Mouse (Mus musculus): ENCODE results near the gene Spata31d1b. TPM values are rescaled to one million over a fixed set of nuclear protein-coding genes. Genes with fewer than 3 reads are reported as not detected.

Spata31d1b gene
- polyA plus RNA-seq, 1 experiment from 2014 or later = not detected

DNA sequence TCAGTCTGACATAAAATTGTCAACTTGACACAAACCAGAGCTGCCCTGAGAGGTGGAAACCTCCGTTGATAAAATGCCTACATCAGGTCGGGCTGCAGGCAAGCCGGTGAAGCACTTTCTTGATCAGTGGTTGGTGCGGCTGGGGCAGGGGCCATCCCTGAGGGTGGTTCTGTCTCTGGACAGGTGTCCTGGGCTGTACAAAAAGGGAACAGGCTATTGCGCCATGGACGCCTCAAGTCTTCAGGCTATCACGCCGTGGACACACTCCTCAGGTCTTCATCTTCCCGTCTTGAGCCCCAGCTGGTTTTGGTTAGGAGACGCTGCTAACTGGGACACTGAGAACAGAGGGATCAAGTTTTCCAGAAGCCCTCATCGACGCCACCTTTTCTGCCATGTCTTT is 38.2 kb downstream of the Spata31d1b start:
- ATAC-seq = no peak
- H3K27ac ChIP-seq (ENCODE audit: low read depth, low read length) = no peak overlapping the region
- no peaks in the 10 kb centered on the region for H3K9me3 ChIP-seq (ENCODE audit: control insufficient read depth)
- H3K4me2 ChIP-seq (replicated peaks; ENCODE audit: low read depth) = no peak overlapping the region
- no peaks in the 10 kb centered on the region for H3K4me1 ChIP-seq (replicated peaks; ENCODE audit: control insufficient read depth, insufficient read depth, low read length)
- no peak overlapping the region for H3K9ac ChIP-seq (ENCODE audit: low read depth, low read length)
- WGBS = 73% methylated on average over 12 of the region's 12 CpGs
- TF ChIP-seq CTCF (IDR thresholded peaks at IDR 0.05; ENCODE audit: low read depth) = no peak
- no peak overlapping the region for H3K4me3 ChIP-seq (ENCODE audit: low read depth, low read length)
- peaks cover 14% of the 10 kb centered on the region; the same call in 1 of the 2 replicates for H3K36me3 ChIP-seq (ENCODE audit: control insufficient read depth, insufficient read depth)
- H3K27me3 ChIP-seq (replicated peaks; ENCODE audit: control insufficient read depth, insufficient read depth, low read length) = no peaks in the 10 kb centered on the region

DNA sequence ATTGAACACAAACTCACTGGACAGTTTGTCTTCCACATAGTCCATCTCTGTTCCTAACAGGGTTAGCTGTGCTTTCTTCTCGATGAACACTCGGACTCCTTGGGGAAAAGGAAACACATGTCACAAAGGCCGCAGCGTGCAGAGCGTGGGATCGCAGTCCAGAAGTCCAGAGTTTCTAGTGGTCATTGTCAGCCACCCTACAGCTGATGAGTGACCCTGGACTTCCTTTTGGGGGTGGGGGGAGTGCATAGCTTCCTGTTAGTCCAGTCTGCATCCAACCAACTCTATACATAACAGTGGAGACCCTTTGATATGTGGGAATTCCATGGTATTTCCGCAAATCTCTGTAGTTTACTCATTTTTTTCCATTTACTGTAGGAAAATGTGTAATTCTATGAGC is 44.8 kb downstream of the Spata31d1b start:
- 88% methylated on average over 7 of the region's 7 CpGs for WGBS

DNA sequence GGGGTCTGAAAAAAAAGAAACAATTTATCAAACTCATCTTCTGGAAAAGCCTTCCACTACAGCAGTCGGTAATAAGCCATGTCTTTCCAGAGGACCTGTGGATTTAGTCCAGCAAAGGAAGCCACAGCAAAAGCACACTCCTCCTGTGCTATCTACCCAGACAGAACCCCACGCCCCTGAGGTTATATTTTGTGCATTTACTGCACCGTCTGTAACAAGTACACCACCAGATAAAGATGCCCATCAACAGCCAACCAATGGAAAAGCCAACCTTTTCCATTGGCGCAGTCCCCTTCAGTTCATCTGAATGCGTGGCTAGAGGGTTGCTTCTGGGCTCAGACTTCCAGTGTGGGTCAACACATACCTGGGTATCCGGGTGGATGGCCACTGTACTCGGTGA is 50.7 kb downstream of the Spata31d1b start:
- TF ChIP-seq CTCF (IDR thresholded peaks at IDR 0.05; ENCODE audit: low read depth) = no peak
- H3K4me3 ChIP-seq (ENCODE audit: low read depth, low read length) = no peak overlapping the region
- H3K36me3 ChIP-seq (ENCODE audit: control insufficient read depth, insufficient read depth) = peaks cover 34% of the 10 kb centered on the region
- H3K4me2 ChIP-seq (replicated peaks; ENCODE audit: low read depth) = no peak overlapping the region
- no peaks in the 10 kb centered on the region for H3K9me3 ChIP-seq (ENCODE audit: control insufficient read depth)
- no peaks in the 10 kb centered on the region; the same call in 1 of the 2 replicates for H3K4me1 ChIP-seq (replicated peaks; ENCODE audit: control insufficient read depth, insufficient read depth, low read length)
- no peaks in the 10 kb centered on the region for H3K27me3 ChIP-seq (replicated peaks; ENCODE audit: control insufficient read depth, insufficient read depth, low read length)
- no peak overlapping the region for H3K9ac ChIP-seq (ENCODE audit: low read depth, low read length)
- H3K27ac ChIP-seq (ENCODE audit: low read depth, low read length) = no peak overlapping the region
- 86% methylated on average over 7 of the region's 7 CpGs for WGBS
- no peak for ATAC-seq

More for the DNA sequence above, 44.8 kb downstream of the Spata31d1b start:
- H3K4me2 ChIP-seq (replicated peaks; ENCODE audit: low read depth) = no peak overlapping the region
- no peaks in the 10 kb centered on the region for H3K27me3 ChIP-seq (replicated peaks; ENCODE audit: control insufficient read depth, insufficient read depth, low read length)
- no peak overlapping the region for H3K4me3 ChIP-seq (ENCODE audit: low read depth, low read length)
- H3K27ac ChIP-seq (ENCODE audit: low read depth, low read length) = no peak overlapping the region
- H3K4me1 ChIP-seq (replicated peaks; ENCODE audit: control insufficient read depth, insufficient read depth, low read length) = no peaks in the 10 kb centered on the region
- no peak for TF ChIP-seq CTCF (IDR thresholded peaks at IDR 0.05; ENCODE audit: low read depth)
- no peaks in the 10 kb centered on the region for H3K9me3 ChIP-seq (ENCODE audit: control insufficient read depth)
- no peak overlapping the region for H3K9ac ChIP-seq (ENCODE audit: low read depth, low read length)
- H3K36me3 ChIP-seq (ENCODE audit: control insufficient read depth, insufficient read depth) = peaks cover 52% of the 10 kb centered on the region
- ATAC-seq = no peak

DNA sequence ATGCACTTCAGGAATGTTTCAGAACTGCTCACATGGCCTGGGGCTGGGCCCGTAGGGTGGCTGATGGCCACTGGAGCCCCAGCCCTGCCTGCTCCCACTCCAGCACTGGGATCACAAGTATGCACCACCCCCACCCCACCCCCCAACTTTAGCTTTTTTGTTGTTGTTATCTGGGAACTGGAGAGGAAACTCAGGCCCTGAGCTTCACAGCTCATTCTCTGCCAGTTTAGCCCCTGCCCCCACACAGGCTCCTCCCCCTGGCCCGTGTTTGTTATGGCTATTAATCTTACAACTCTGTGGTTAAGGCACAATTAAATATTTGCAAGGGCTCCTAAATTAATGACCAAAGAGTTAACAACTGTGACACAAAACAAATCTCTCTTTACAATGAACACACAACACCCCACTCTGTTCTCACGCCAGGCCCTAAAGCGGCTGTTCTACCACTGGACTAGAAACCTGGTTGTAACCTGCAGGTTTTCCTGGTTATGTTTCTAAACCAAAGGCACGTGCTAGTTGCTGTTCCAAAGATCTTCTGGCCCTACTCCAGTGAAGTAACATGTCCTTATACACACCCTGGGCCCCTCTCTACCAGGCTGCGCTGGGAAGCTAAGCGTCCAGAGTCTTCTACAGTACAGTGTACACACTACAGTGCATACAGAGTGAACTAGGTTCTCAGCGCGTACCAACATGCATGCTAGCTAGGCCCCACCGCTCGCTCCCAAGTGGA is 54.9 kb downstream of the Spata31d1b start:
- Histone ChIP-seq H3K4me2 (replicated peaks; ENCODE audit: low read depth) (peak overlapping the region; percentile 80), H3K36me3 (ENCODE audit: control insufficient read depth, insufficient read depth) (peaks cover 9% of the 10 kb centered on the region; the same call in 1 of the 2 replicates), H3K4me3 (ENCODE audit: low read depth, low read length) (no peak overlapping the region; the same call in 1 of the 2 replicates), H3K27ac (ENCODE audit: low read depth, low read length) (peak overlapping the region; percentile 28; the same call in 1 of the 2 replicates), H3K9me3 (ENCODE audit: control insufficient read depth) (no peaks in the 10 kb centered on the region), H3K9ac (ENCODE audit: low read depth, low read length) (no peak overlapping the region), H3K4me1 (replicated peaks; ENCODE audit: control insufficient read depth, insufficient read depth, low read length) (peaks cover 8% of the 10 kb centered on the region), H3K27me3 (replicated peaks; ENCODE audit: control insufficient read depth, insufficient read depth, low read length) (no peaks in the 10 kb centered on the region)
- ATAC-seq = peak; percentile 18; the same call in 1 of the 2 replicates
- WGBS = 36% methylated on average over 11 of the region's 11 CpGs
- TF ChIP-seq CTCF (IDR thresholded peaks at IDR 0.05; ENCODE audit: low read depth) = no peak

DNA sequence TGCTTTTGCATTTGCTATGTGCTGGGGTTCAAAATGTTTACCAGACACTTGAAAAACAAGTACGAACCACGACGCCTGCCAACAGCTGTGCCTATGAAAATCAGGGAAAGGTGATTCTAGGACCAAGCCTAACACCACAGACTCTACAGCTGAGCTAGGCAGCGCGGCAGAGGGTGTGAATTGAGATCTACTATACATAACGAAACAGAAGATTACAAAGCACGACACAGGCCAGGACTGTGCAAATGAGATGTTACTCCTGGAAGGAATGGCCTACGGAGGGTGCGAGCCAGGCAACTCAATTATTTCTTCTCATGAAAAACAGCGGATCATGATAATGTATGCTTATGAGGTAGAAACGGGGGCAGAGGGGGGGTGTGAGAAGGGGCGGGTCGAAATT is 56.4 kb downstream of the Spata31d1b start:
- H3K9me3 ChIP-seq (ENCODE audit: control insufficient read depth) = no peaks in the 10 kb centered on the region
- H3K27me3 ChIP-seq (replicated peaks; ENCODE audit: control insufficient read depth, insufficient read depth, low read length) = no peaks in the 10 kb centered on the region
- H3K27ac ChIP-seq (ENCODE audit: low read depth, low read length) = peak overlapping the region; percentile 100; the same call in 1 of the 2 replicates
- WGBS = 21% methylated on average over 13 of the region's 13 CpGs
- peak overlapping the region; percentile 86 for H3K4me3 ChIP-seq (ENCODE audit: low read depth, low read length)
- peaks cover 13% of the 10 kb centered on the region for H3K36me3 ChIP-seq (ENCODE audit: control insufficient read depth, insufficient read depth)
- no peak for TF ChIP-seq CTCF (IDR thresholded peaks at IDR 0.05; ENCODE audit: low read depth)
- peaks cover 8% of the 10 kb centered on the region for H3K4me1 ChIP-seq (replicated peaks; ENCODE audit: control insufficient read depth, insufficient read depth, low read length)
- peak overlapping the region; percentile 80 for H3K4me2 ChIP-seq (replicated peaks; ENCODE audit: low read depth)
- H3K9ac ChIP-seq (ENCODE audit: low read depth, low read length) = peak overlapping the region; percentile 90
- ATAC-seq = no peak

Other genes starting within 250 kb of the Spata31d1b start
- gene Agtpbp1, start 127.1 kb upstream of the Spata31d1b start, polyA plus RNA-seq (2015; fragmentation: Nextera tagmentation; extraction: Ambion mirVana) = 7.3 TPM in 2 replicates
- gene Naa35, start 127.0 kb upstream of the Spata31d1b start, polyA plus RNA-seq (2015; fragmentation: Nextera tagmentation; extraction: Ambion mirVana) = 39.8 and 44.7 TPM in 2 replicates
- gene Golm1, start 36.5 kb upstream of the Spata31d1b start, polyA plus RNA-seq (2015; fragmentation: Nextera tagmentation; extraction: Ambion mirVana) = 29.6 and 34.3 TPM in 2 replicates
- gene 4921517D22Rik, start 18.2 kb upstream of the Spata31d1b start, polyA plus RNA-seq (2015; fragmentation: Nextera tagmentation; extraction: Ambion mirVana) = not detected in 2 replicates
- gene Spata31d1a, start 2.0 kb upstream of the Spata31d1b start, polyA plus RNA-seq (2015; fragmentation: Nextera tagmentation; extraction: Ambion mirVana) = not detected in 2 replicates
- gene Spata31d1d, start 19.5 kb downstream of the Spata31d1b start, polyA plus RNA-seq (2015; fragmentation: Nextera tagmentation; extraction: Ambion mirVana) = not detected in 2 replicates
- gene 1700014D04Rik, start 34.5 kb downstream of the Spata31d1b start, polyA plus RNA-seq (2015; fragmentation: Nextera tagmentation; extraction: Ambion mirVana) = not detected in 2 replicates
- gene Isca1, start 57.5 kb downstream of the Spata31d1b start, polyA plus RNA-seq (2015; fragmentation: Nextera tagmentation; extraction: Ambion mirVana) = 81.4 and 84.5 TPM in 2 replicates
- gene Gm49354, start 70.0 kb downstream of the Spata31d1b start, polyA plus RNA-seq (2015; fragmentation: Nextera tagmentation; extraction: Ambion mirVana) = not detected in 2 replicates
- 50.1 and 55.4 TPM in 2 replicates for gene Tut7, start 110.9 kb downstream of the Spata31d1b start, polyA plus RNA-seq (2015; fragmentation: Nextera tagmentation; extraction: Ambion mirVana)